Comparison of ENCODE assay signal across 17 mouse cellular contexts in genomic region chr8:122006688-122007484, GRCm38 (mm10). TPM values are rescaled to one million over a fixed set of nuclear protein-coding genes. Genes with fewer than 3 reads are reported as not detected.
DNase-seq lines count a peak whose midpoint lies in the region; ATAC-seq and TF ChIP-seq lines count a peak whose summit lies in the region.
"Had no signal": no experiment of that assay in that cellular context is flagged by ENCODE, and none has a peak within 500 bp of the region (broad histone marks: within the 10 kb centered on the region; RNA-seq: fewer than 3 reads in every experiment).

No protein-coding gene starts in this region.

- H3K36me3 ChIP-seq in midbrain, postnatal 0 days (ENCODE audit: insufficient read depth, low read length): peaks cover 40% of the 10 kb centered on the region
- peaks cover 8% of the 10 kb centered on the region; the same call in 1 of the 2 replicates for H3K36me3 ChIP-seq in midbrain, embryonic 11.5 days (ENCODE audit: control insufficient read depth, insufficient read depth, low read length)
- H3K36me3 ChIP-seq in hindbrain, embryonic 16.5 days (ENCODE audit: control insufficient read depth, insufficient read depth, low read length): peaks cover 16% of the 10 kb centered on the region

- no peak overlapping the region for H3K9ac ChIP-seq in midbrain, postnatal 0 days (replicated peaks; ENCODE audit: low read length, poor library complexity, severe bottlenecking)
- H3K9ac ChIP-seq in midbrain, embryonic 11.5 days (ENCODE audit: low read length): no peak overlapping the region
- peak overlapping the region; percentile 17; the same call in 1 of the 2 replicates for H3K9ac ChIP-seq in hindbrain, embryonic 16.5 days (ENCODE audit: low read depth, low read length)
- H3K9ac ChIP-seq: heart, embryonic 13.5 days; liver, embryonic 15.5 days had no signal

- no peak for DNase-seq in frontal cortex, postnatal 14 days (ENCODE audit: low spot score in 2 of 2)
- DNase-seq in midbrain, postnatal 0 days (ENCODE audit: low spot score): peak; percentile 38
- DNase-seq in midbrain, embryonic 11.5 days (ENCODE audit: low spot score, missing footprints): no peak
- DNase-seq in right cerebral cortex, postnatal 25 days: peak; percentile 49
- DNase-seq in thymus, adult 18-20 months: no peak
- no peak for DNase-seq in gastrocnemius, postnatal 14 days
- DNase-seq: adrenal gland, adult 8-10 months; cerebellum, adult 11 months; gastrocnemius, postnatal 10 days; kidney, postnatal 14 days; lung, postnatal 36 days had no signal

- no peak for TF ChIP-seq CTCF in midbrain, postnatal 0 days (IDR thresholded peaks at IDR 0.05)

- H3K27ac ChIP-seq in midbrain, postnatal 0 days (ENCODE audit: low read depth, low read length): no peak overlapping the region
- H3K27ac ChIP-seq in midbrain, embryonic 11.5 days (ENCODE audit: low read depth, low read length): no peak overlapping the region
- H3K27ac ChIP-seq in hindbrain, embryonic 16.5 days (ENCODE audit: low read depth, low read length): peak overlapping the region; percentile 51; the same call in 1 of the 2 replicates
- H3K27ac ChIP-seq: heart, embryonic 13.5 days; liver, embryonic 15.5 days had no signal

- peak; percentile 68 for ATAC-seq in frontal cortex, adult (ENCODE audit: low TSS enrichment)
- ATAC-seq in midbrain, postnatal 0 days (ENCODE audit: low FRiP score): no peak
- no peak for ATAC-seq in midbrain, embryonic 11.5 days (ENCODE audit: low FRiP score)
- no peak for ATAC-seq in hindbrain, embryonic 16.5 days
- ATAC-seq: inflammation-experienced regulatory T-cells, adult 6 months; midbrain, embryonic 16.5 days had no signal

- H3K4me2 ChIP-seq in midbrain, postnatal 0 days (ENCODE audit: low read depth, low read length, poor library complexity, severe bottlenecking): no peak overlapping the region
- H3K4me2 ChIP-seq in midbrain, embryonic 11.5 days: no peak overlapping the region
- peak overlapping the region; percentile 12; the same call in 1 of the 2 replicates for H3K4me2 ChIP-seq in hindbrain, embryonic 16.5 days (ENCODE audit: low read length)
- H3K4me2 ChIP-seq: heart, embryonic 13.5 days; liver, embryonic 15.5 days had no signal

- 89% methylated on average over 13 of the region's 13 CpGs for WGBS in midbrain, postnatal 0 days
- WGBS in midbrain, embryonic 11.5 days: 88% methylated on average over 13 of the region's 13 CpGs
- WGBS in hindbrain, embryonic 16.5 days: 72% methylated on average over 13 of the region's 13 CpGs

- no peaks in the 10 kb centered on the region for H3K9me3 ChIP-seq in midbrain, postnatal 0 days (ENCODE audit: low read length)
- H3K9me3 ChIP-seq in midbrain, embryonic 11.5 days (ENCODE audit: control insufficient read depth, low read length): no peaks in the 10 kb centered on the region
- H3K9me3 ChIP-seq in hindbrain, embryonic 16.5 days (ENCODE audit: control insufficient read depth, low read length): no peaks in the 10 kb centered on the region
- H3K9me3 ChIP-seq: heart, embryonic 13.5 days; liver, embryonic 15.5 days had no signal

- no peak overlapping the region for H3K4me3 ChIP-seq in midbrain, postnatal 0 days (ENCODE audit: low read depth, low read length)
- no peak overlapping the region for H3K4me3 ChIP-seq in midbrain, embryonic 11.5 days (ENCODE audit: low read depth, low read length)
- H3K4me3 ChIP-seq in hindbrain, embryonic 16.5 days (ENCODE audit: low read length): peak overlapping the region; percentile 6; the same call in 1 of the 2 replicates
- H3K4me3 ChIP-seq: heart, embryonic 13.5 days; liver, embryonic 15.5 days had no signal

- intact Hi-C loops in gastrocnemius, postnatal 14 days (cut with DNase I; ENCODE audit: low total_unique reads): no loop called here

- no peaks in the 10 kb centered on the region for H3K27me3 ChIP-seq in midbrain, postnatal 0 days (ENCODE audit: insufficient read depth, low read length)
- no peaks in the 10 kb centered on the region for H3K27me3 ChIP-seq in midbrain, embryonic 11.5 days (ENCODE audit: control insufficient read depth, insufficient read depth, low read length)
- no peaks in the 10 kb centered on the region for H3K27me3 ChIP-seq in hindbrain, embryonic 16.5 days (replicated peaks; ENCODE audit: control insufficient read depth, insufficient read depth, low read length)
- H3K27me3 ChIP-seq: heart, embryonic 13.5 days; liver, embryonic 15.5 days had no signal

- no peaks in the 10 kb centered on the region for H3K4me1 ChIP-seq in midbrain, postnatal 0 days (ENCODE audit: insufficient read depth, low read length)
- H3K4me1 ChIP-seq in midbrain, embryonic 11.5 days (ENCODE audit: control insufficient read depth, insufficient read depth, low read length): 0 out of 2 replicates have a peak, but pooled peaks cover 2% of the 10 kb centered on the region
- no peaks in the 10 kb centered on the region; the same call in 1 of the 2 replicates for H3K4me1 ChIP-seq in hindbrain, embryonic 16.5 days (ENCODE audit: control insufficient read depth, insufficient read depth, low read depth, low read length)
- H3K4me1 ChIP-seq: liver, embryonic 15.5 days had no signal

RNA-seq across cellular contexts. Expression of gene Banp, which starts 57.3 kb away (rescaled TPM):
- total RNA-seq in midbrain, postnatal 0 days (2014; rRNA removed): 37.1 and 51.6 TPM in 2 replicates
- polyA plus RNA-seq in midbrain, postnatal 0 days (2015; fragmentation: Nextera tagmentation; extraction: Ambion mirVana): 22.4 and 24.8 TPM in 2 replicates
- polyA plus RNA-seq in midbrain, embryonic 11.5 days (2014; fragmentation: Nextera tagmentation; extraction: Ambion mirVana): 48.8 and 53.4 TPM in 2 replicates
- polyA plus RNA-seq in hindbrain, embryonic 16.5 days (2015; fragmentation: Nextera tagmentation; extraction: Ambion mirVana): 49.9 and 54.9 TPM in 2 replicates
- total RNA-seq in gastrocnemius, postnatal 14 days (2021): 1 to 10 TPM; 8.3 to 8.4 TPM

Comparison
In these comparisons a context has a peak if more than half of its experiments do, and no peak if none do; other contexts are left out.
1. DNase-seq: peak in midbrain, postnatal 0 days (single experiment) and right cerebral cortex, postnatal 25 days (single experiment); none in frontal cortex, postnatal 14 days (0 of 2), midbrain, embryonic 11.5 days (single experiment), thymus, adult 18-20 months (0 of 2) and gastrocnemius, postnatal 14 days (single experiment).